Mouse (Mus musculus): ENCODE data around the gene Poldip3. TPM values are rescaled to one million over a fixed set of nuclear protein-coding genes. Genes with fewer than 3 reads are reported as not detected.

Poldip3 gene
- polyA plus RNA-seq, 1 experiment from 2014 or later, result 126 TPM

GRCm38 (mm10) chr15:83159823-83160222, 10.6 kb upstream of the Poldip3 start:
- no peak overlapping the region for H3K4me3 ChIP-seq (ENCODE audit: low read depth, low read length)
- H3K9ac ChIP-seq (ENCODE audit: low read depth, low read length), result no peak overlapping the region
- no peak for DNase-seq (ENCODE audit: low spot score)
- ATAC-seq (ENCODE audit: low read depth), result no peak
- peaks cover 59% of the 10 kb centered on the region for H3K36me3 ChIP-seq (ENCODE audit: control insufficient read depth, insufficient read depth, low read length)
- H3K4me1 ChIP-seq (ENCODE audit: control insufficient read depth, insufficient read depth, low read length), result no peaks in the 10 kb centered on the region
- H3K27ac ChIP-seq (replicated peaks; ENCODE audit: low read depth, low read length), result no peak overlapping the region
- no peak overlapping the region for H3K4me2 ChIP-seq (ENCODE audit: low read depth, low read length)
- 94% methylated on average over 7 of the region's 9 CpGs for WGBS
- H3K27me3 ChIP-seq (replicated peaks; ENCODE audit: control insufficient read depth, insufficient read depth, low read length), result no peaks in the 10 kb centered on the region
- H3K9me3 ChIP-seq (ENCODE audit: control insufficient read depth, low read length), result no peaks in the 10 kb centered on the region

GRCm38 (mm10) chr15:83158587-83159160, 9.5 kb upstream of the Poldip3 start:
- ATAC-seq (ENCODE audit: low read depth), result no peak
- Histone ChIP-seq H3K4me2 (ENCODE audit: low read depth, low read length) (no peak overlapping the region), H3K27ac (replicated peaks; ENCODE audit: low read depth, low read length) (no peak overlapping the region), H3K9ac (ENCODE audit: low read depth, low read length) (no peak overlapping the region), H3K4me1 (ENCODE audit: control insufficient read depth, insufficient read depth, low read length) (no peaks in the 10 kb centered on the region), H3K36me3 (ENCODE audit: control insufficient read depth, insufficient read depth, low read length) (peaks cover 63% of the 10 kb centered on the region), H3K4me3 (ENCODE audit: low read depth, low read length) (no peak overlapping the region), H3K9me3 (ENCODE audit: control insufficient read depth, low read length) (no peaks in the 10 kb centered on the region), H3K27me3 (replicated peaks; ENCODE audit: control insufficient read depth, insufficient read depth, low read length) (no peaks in the 10 kb centered on the region)
- WGBS, result 96% methylated on average over 7 of the region's 7 CpGs
- no peak for DNase-seq (ENCODE audit: low spot score)

DNA sequence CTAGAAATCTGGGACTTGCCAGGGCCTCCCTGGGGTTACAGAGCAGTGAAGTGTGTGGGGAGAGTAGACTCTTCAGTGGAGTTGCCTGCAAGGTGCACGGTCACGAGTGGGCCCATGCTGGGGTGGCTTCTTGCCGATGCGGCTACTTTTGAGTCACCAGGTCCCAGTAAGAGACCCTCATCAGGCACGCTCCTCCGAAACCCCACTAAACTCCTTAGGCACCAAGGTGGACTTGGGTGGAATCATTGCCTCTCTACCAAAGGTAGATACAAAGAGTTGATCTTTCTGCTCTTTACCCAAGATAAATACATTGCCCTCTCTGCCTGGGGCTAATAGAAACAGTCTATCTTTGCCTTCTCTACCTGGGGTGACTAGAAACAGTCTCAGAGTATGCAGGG, 8.5 kb upstream of the Poldip3 start:
- H3K36me3 ChIP-seq (ENCODE audit: control insufficient read depth, insufficient read depth, low read length), result peaks cover 66% of the 10 kb centered on the region
- H3K27ac ChIP-seq (replicated peaks; ENCODE audit: low read depth, low read length), result no peak overlapping the region
- WGBS, result 96% methylated on average over 6 of the region's 6 CpGs
- H3K9me3 ChIP-seq (ENCODE audit: control insufficient read depth, low read length), result no peaks in the 10 kb centered on the region
- DNase-seq (ENCODE audit: low spot score) (no peak), ATAC-seq (ENCODE audit: low read depth) (no peak)
- H3K4me3 ChIP-seq (ENCODE audit: low read depth, low read length), result no peak overlapping the region
- no peaks in the 10 kb centered on the region for H3K4me1 ChIP-seq (ENCODE audit: control insufficient read depth, insufficient read depth, low read length)
- no peak overlapping the region for H3K9ac ChIP-seq (ENCODE audit: low read depth, low read length)
- no peaks in the 10 kb centered on the region for H3K27me3 ChIP-seq (replicated peaks; ENCODE audit: control insufficient read depth, insufficient read depth, low read length)
- no peak overlapping the region for H3K4me2 ChIP-seq (ENCODE audit: low read depth, low read length)

DNA sequence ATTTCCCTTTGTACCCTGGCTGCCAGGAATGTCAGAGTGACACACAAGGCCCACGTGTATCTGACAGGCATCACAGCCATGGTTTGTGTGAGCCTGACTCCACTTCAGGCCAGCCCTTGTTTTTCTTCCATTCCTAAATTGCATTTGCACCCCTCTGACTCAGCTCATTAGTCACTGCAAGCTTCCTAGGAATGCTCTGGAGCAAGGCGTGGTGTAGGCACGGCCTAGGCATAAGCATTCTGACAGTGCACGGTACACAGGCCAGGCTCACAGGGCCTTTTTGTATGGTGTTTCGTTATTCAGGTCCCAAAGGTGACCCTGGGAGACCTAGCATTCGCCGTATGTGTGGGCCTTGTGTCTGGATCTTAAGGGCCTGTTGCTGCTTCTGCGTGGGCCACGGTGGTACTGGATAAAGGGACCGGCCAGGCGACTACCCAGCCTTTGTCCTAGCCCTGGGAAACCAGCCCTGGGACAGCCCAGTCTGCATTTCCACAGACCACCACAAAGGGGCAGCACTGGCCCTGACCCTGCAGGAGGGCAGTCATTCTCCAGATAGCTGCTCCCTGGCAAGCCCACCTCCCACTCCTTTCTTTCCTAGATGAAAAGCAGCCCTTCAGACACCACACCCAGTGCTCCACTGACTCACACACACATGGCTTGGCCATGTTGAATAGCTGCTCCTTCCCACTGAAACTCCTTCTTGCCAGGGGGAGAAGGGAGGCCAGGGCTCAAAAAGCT, 7.9 kb upstream of the Poldip3 start:
- DNase-seq (ENCODE audit: low spot score), result peak; percentile 42
- Histone ChIP-seq H3K4me2 (ENCODE audit: low read depth, low read length) (no peak overlapping the region), H3K36me3 (ENCODE audit: control insufficient read depth, insufficient read depth, low read length) (peaks cover 65% of the 10 kb centered on the region), H3K4me1 (ENCODE audit: control insufficient read depth, insufficient read depth, low read length) (no peaks in the 10 kb centered on the region), H3K9ac (ENCODE audit: low read depth, low read length) (no peak overlapping the region), H3K27me3 (replicated peaks; ENCODE audit: control insufficient read depth, insufficient read depth, low read length) (no peaks in the 10 kb centered on the region), H3K9me3 (ENCODE audit: control insufficient read depth, low read length) (no peaks in the 10 kb centered on the region), H3K27ac (replicated peaks; ENCODE audit: low read depth, low read length) (no peak overlapping the region), H3K4me3 (ENCODE audit: low read depth, low read length) (no peak overlapping the region)
- WGBS, result 75% methylated on average over 11 of the region's 11 CpGs
- ATAC-seq (ENCODE audit: low read depth), result no peak

GRCm38 (mm10) chr15:83155672-83156419, 6.7 kb upstream of the Poldip3 start:
- Histone ChIP-seq H3K27ac (replicated peaks; ENCODE audit: low read depth, low read length) (no peak overlapping the region), H3K27me3 (replicated peaks; ENCODE audit: control insufficient read depth, insufficient read depth, low read length) (no peaks in the 10 kb centered on the region), H3K4me1 (ENCODE audit: control insufficient read depth, insufficient read depth, low read length) (no peaks in the 10 kb centered on the region), H3K9me3 (ENCODE audit: control insufficient read depth, low read length) (no peaks in the 10 kb centered on the region), H3K4me2 (ENCODE audit: low read depth, low read length) (no peak overlapping the region), H3K9ac (ENCODE audit: low read depth, low read length) (peak overlapping the region; percentile 8; the same call in 1 of the 2 replicates), H3K36me3 (ENCODE audit: control insufficient read depth, insufficient read depth, low read length) (peaks cover 55% of the 10 kb centered on the region), H3K4me3 (ENCODE audit: low read depth, low read length) (no peak overlapping the region)
- DNase-seq (ENCODE audit: low spot score) (no peak), ATAC-seq (ENCODE audit: low read depth) (peak; percentile 9; the same call in 1 of the 2 replicates)
- WGBS, result 51% methylated on average over 6 of the region's 6 CpGs

- no peak for ATAC-seq (ENCODE audit: low read depth)
- DNase-seq (ENCODE audit: low spot score), result no peak
- Histone ChIP-seq H3K4me3 (ENCODE audit: low read depth, low read length) (no peak overlapping the region), H3K27me3 (replicated peaks; ENCODE audit: control insufficient read depth, insufficient read depth, low read length) (no peaks in the 10 kb centered on the region), H3K4me2 (ENCODE audit: low read depth, low read length) (no peak overlapping the region), H3K4me1 (ENCODE audit: control insufficient read depth, insufficient read depth, low read length) (0 out of 2 replicates have a peak, but pooled peaks cover 4% of the 10 kb centered on the region), H3K36me3 (ENCODE audit: control insufficient read depth, insufficient read depth, low read length) (peaks cover 41% of the 10 kb centered on the region), H3K9me3 (ENCODE audit: control insufficient read depth, low read length) (no peaks in the 10 kb centered on the region), H3K27ac (replicated peaks; ENCODE audit: low read depth, low read length) (no peak overlapping the region), H3K9ac (ENCODE audit: low read depth, low read length) (no peak overlapping the region)
- WGBS, result 93% methylated on average over 7 of the region's 7 CpGs
These were observed 5.1 kb upstream of the Poldip3 start for GRCm38 (mm10) chr15:83154309-83154708.

DNA sequence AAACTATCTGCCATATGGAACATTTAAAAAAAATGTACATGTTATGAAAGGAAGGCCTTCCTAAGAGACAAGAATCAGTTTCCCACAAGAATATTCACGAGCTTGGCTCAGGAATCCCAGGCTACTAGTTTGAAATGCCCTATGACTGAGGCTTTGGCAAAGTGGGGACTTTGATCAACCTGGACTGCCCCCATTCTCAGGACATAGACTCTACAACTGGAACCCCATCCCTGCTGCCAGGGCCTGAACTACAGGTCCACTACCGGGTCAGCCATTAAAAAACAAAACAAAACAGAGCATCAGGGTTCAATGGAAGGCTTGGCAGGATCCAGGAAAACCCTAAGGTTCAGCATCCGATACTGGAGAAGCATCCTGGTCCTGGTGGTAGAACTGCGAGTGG, 1.5 kb upstream of the Poldip3 start:
- Histone ChIP-seq H3K4me2 (ENCODE audit: low read depth, low read length) (no peak overlapping the region), H3K27ac (replicated peaks; ENCODE audit: low read depth, low read length) (peak overlapping the region; percentile 7), H3K9ac (ENCODE audit: low read depth, low read length) (no peak overlapping the region), H3K4me3 (ENCODE audit: low read depth, low read length) (no peak overlapping the region), H3K4me1 (ENCODE audit: control insufficient read depth, insufficient read depth, low read length) (peaks cover 11% of the 10 kb centered on the region; the same call in 1 of the 2 replicates), H3K27me3 (replicated peaks; ENCODE audit: control insufficient read depth, insufficient read depth, low read length) (no peaks in the 10 kb centered on the region), H3K36me3 (ENCODE audit: control insufficient read depth, insufficient read depth, low read length) (peaks cover 31% of the 10 kb centered on the region), H3K9me3 (ENCODE audit: control insufficient read depth, low read length) (no peaks in the 10 kb centered on the region)
- 86% methylated on average over 4 of the region's 4 CpGs for WGBS
- DNase-seq (ENCODE audit: low spot score) (no peak), ATAC-seq (ENCODE audit: low read depth) (no peak)

DNA sequence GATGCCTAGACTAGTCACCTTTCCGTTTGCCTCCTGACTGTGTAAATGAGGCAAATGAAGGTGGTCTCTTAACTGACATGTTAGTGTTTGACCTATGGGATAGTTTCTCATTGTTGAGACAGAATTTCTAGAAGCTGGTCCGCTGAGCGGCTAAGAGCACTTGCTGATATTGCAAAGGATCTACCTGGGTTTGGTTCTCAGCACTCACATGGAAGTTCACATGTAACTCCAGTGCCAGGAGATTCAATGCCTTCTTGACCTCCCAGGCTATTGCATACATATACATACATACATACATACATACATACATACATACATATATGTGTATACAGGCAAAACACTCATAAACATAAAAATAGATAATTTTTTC, 874 bp upstream of the Poldip3 start:
- Histone ChIP-seq H3K4me2 (ENCODE audit: low read depth, low read length) (peak overlapping the region; percentile 91), H3K36me3 (ENCODE audit: control insufficient read depth, insufficient read depth, low read length) (peaks cover 31% of the 10 kb centered on the region), H3K9ac (ENCODE audit: low read depth, low read length) (0 out of 2 replicates have a peak overlapping the region, but pooled peaks have one; percentile 98), H3K4me3 (ENCODE audit: low read depth, low read length) (peak overlapping the region; percentile 93), H3K9me3 (ENCODE audit: control insufficient read depth, low read length) (no peaks in the 10 kb centered on the region), H3K27ac (replicated peaks; ENCODE audit: low read depth, low read length) (peak overlapping the region; percentile 98), H3K4me1 (ENCODE audit: control insufficient read depth, insufficient read depth, low read length) (peaks cover 11% of the 10 kb centered on the region; the same call in 1 of the 2 replicates), H3K27me3 (replicated peaks; ENCODE audit: control insufficient read depth, insufficient read depth, low read length) (no peaks in the 10 kb centered on the region)
- DNase-seq (ENCODE audit: low spot score) (no peak), ATAC-seq (ENCODE audit: low read depth) (no peak)
- 16% methylated on average over 3 of the region's 3 CpGs for WGBS
